Mouse (Mus musculus) neural tube, embryonic 12.5 days (tissue): ENCODE measurements around the gene Cenpj. TPM values are rescaled to one million over a fixed set of nuclear protein-coding genes. Genes with fewer than 3 reads are reported as not detected.

Experiments used
- ATAC-seq: fragments of 200-750 bp; cut with Nextera tagmentation; 2 replicates; pipeline ENCODE4 v1.8.0; 2017; ENCODE audit warnings: low read depth, mild to moderate bottlenecking, moderate TSS enrichment, moderate library complexity; ENCODE audit not compliant: low FRiP score
- H3K27ac ChIP-seq: fragments of 300-500 bp; sonication (generic); 2 replicates; pipeline ENCODE4 v1.5.1; 2016
- H3K27me3 ChIP-seq: fragments of 300-500 bp; sonication (generic); replicated peaks from 2 replicates; pipeline ENCODE4 v1.6.1; 2016; ENCODE audit warnings: mild to moderate bottlenecking
- H3K36me3 ChIP-seq: fragments of 300-500 bp; sonication (generic); 2 replicates; pipeline ENCODE4 v1.6.1; 2016; ENCODE audit warnings: mild to moderate bottlenecking
- H3K4me1 ChIP-seq: fragments of 300-500 bp; sonication (generic); 2 replicates; pipeline ENCODE4 v1.6.1; 2016
- H3K4me2 ChIP-seq: fragments of 300-500 bp; sonication (generic); replicated peaks from 2 replicates; pipeline ENCODE4 v1.6.1; 2016; ENCODE audit warnings: mild to moderate bottlenecking
- H3K4me3 ChIP-seq: fragments of 300-500 bp; sonication (generic); 2 replicates; pipeline ENCODE4 v1.5.1; 2016
- H3K9ac ChIP-seq: fragments of 300-500 bp; sonication (generic); 2 replicates; pipeline ENCODE4 v1.6.1; 2016; ENCODE audit warnings: mild to moderate bottlenecking
- H3K9me3 ChIP-seq: fragments of 300-500 bp; sonication (generic); 2 replicates; pipeline ENCODE4 v1.6.1; 2016; ENCODE audit warnings: mild to moderate bottlenecking
- WGBS: fragments of 180-500 bp; shearing (Covaris S2); methylation state at CpG from one replicate; pipeline ENCODE4 v1.1.7; 2016; 5-methylcytosine and 5-hydroxymethylcytosine counted together
- polyA plus RNA-seq: library from polyadenylated mRNA; unstranded; fragments of >200 nt; fragmentation: Nextera tagmentation; extraction: Ambion mirVana; gene quantifications from 2 replicates; pipeline ENCODE4 v1.2.1, GENCODE M21; 2016

The Cenpj gene
- polyA plus RNA-seq, 1 experiment from 2014 or later, result 16.7 TPM

DNA sequence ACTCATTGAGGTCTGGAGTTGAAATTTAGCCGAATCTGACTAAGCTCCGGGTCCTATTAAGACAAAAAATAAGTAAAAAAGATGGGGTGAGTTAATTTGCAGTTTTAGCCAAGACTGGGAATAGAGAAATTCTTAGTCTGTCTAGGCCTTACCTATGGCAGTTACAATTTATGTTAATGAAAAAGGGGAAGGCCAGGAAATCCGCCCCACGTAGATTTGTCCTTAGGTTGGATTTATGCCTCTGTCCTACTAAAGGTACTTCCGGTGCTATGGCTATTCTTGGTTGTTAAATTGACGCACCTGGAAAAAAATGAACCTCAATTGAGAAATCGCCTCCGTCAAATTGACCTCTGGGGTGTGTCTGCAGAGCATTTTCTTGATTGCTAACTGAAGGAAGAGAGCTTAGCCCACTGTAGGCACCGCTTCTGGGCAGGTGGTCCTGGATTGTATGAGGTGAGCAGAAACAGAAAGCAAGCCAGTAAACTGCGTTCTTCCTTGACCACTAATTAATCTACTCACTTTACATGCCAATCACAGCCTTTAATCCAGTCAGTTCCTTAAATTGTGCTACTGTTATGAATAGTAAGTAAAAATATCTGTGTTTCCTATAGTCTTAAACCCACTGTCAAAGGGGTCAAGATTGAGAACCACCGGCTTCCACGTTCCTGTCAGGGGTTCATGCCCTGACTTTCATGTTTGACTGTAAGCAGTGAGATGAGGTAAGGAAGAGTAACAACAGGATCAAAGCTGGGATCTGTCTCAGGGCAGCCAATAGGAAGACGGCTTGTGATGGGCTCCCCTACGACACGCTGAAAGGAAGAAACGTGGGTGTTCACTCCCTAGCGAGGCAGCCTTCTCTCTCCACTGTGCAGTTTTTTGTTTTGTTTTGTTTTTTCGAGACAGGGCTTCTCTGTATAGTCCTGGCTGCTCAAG is 1.0 kb upstream of the Cenpj start:
- H3K4me2 ChIP-seq, result peak overlapping the region; percentile 78
- peak overlapping the region; percentile 44; the same call in 1 of the 2 replicates for H3K4me3 ChIP-seq
- 76% methylated on average over 18 of the region's 18 CpGs for WGBS
- ATAC-seq, result no peak
- H3K9me3 ChIP-seq, result no peaks in the 10 kb centered on the region
- H3K27ac ChIP-seq, result no peak overlapping the region
- no peaks in the 10 kb centered on the region for H3K27me3 ChIP-seq
- H3K36me3 ChIP-seq, result no peaks in the 10 kb centered on the region
- H3K4me1 ChIP-seq, result peaks cover 5% of the 10 kb centered on the region; the same call in 1 of the 2 replicates
- H3K9ac ChIP-seq, result no peak overlapping the region

DNA sequence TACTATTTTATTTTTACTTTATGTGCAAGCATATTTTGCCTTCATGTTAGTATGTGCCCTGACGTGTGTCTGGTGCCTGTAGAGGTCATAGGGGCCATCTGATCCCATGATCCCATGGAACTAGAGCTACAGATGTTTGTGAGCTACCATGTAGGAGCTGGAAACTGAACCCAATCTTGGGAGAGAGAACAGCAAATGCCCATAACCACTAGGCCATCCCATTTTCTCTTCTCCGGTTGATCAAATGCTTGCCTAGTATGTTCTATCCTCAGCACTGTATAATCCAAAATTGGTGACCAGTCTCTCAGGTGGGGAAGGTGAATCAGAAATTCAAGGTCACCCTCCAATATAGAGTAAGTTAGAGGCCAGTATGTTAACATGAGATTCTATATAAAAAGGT is 2.7 kb downstream of the Cenpj start:
- WGBS, result 76% methylated on average over 2 of the region's 2 CpGs
- Histone ChIP-seq H3K36me3 (no peaks in the 10 kb centered on the region), H3K9me3 (no peaks in the 10 kb centered on the region), H3K4me1 (peaks cover 12% of the 10 kb centered on the region), H3K27ac (no peak overlapping the region), H3K27me3 (no peaks in the 10 kb centered on the region), H3K4me3 (no peak overlapping the region), H3K9ac (no peak overlapping the region), H3K4me2 (peak overlapping the region; percentile 75)
- ATAC-seq, result no peak

DNA sequence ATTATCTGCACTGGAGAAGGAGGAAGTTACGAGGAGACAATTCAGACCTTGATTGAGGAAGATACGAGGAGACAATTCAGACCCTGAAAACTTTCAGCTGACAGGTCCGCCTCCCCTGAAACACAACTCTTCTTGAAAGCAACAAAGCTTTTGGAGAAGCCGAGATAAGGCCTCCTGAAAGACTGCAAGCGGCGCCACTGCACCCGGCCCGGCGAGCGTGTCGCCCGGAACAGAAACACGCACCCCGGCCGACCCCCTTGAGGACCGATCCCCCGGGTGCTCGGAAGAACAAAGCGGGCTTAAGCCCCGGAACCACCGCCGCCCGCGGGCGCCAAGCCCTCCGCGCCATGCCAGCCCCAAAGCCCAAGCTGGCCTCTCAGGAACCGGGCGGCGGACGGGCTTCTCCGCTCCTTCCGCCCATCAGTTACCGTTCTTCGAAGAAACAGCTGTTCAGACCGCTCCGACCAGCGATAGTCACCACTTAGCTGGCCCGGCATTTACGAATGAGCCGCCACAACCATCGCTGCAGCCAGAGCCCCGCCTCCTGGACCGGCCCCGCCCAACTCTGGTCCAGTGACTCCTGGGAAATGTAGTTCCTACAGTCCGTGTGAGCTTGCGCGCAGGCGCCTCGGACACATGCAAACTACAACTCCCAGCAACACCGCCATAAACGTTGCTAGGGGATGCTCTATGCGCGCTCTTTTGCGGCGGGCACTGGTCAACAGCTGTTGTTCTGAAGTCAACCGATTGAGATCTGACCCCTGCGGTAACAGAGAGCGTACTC is 3.7 kb downstream of the Cenpj start:
- Histone ChIP-seq H3K4me1 (peaks cover 12% of the 10 kb centered on the region), H3K36me3 (no peaks in the 10 kb centered on the region), H3K4me3 (peak overlapping the region; percentile 80), H3K27me3 (no peaks in the 10 kb centered on the region), H3K27ac (no peak overlapping the region), H3K9ac (peak overlapping the region; percentile 66), H3K4me2 (peak overlapping the region; percentile 75), H3K9me3 (no peaks in the 10 kb centered on the region)
- ATAC-seq, result peak; percentile 98
- WGBS, result under 1% methylated on average over 59 of the region's 59 CpGs

DNA sequence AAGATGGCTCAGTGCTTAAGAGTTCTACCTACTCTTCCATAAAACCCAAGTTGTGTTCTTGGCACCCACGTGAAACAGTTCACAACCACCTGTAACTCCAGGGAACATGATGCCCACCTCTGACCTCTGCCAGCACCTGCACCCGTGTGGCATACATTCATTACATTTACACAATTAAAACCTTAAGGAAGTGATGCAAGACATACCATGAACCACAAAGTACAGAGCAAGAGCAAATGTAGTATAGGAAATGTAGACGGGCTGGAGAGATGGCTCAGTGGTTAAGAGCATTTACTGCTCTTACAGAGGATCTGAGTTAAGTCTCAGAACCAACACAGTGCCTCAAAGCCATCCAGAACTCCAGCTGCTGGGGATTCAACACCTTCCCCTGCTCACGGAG is 6.2 kb downstream of the Cenpj start:
- Histone ChIP-seq H3K4me3 (no peak overlapping the region), H3K36me3 (0 out of 2 replicates have a peak, but pooled peaks cover under 1% of the 10 kb centered on the region), H3K9me3 (no peaks in the 10 kb centered on the region), H3K9ac (no peak overlapping the region), H3K27ac (no peak overlapping the region), H3K4me1 (peaks cover 7% of the 10 kb centered on the region), H3K4me2 (no peak overlapping the region), H3K27me3 (no peaks in the 10 kb centered on the region)
- no peak for ATAC-seq
- 89% methylated on average over 4 of the region's 4 CpGs for WGBS

DNA sequence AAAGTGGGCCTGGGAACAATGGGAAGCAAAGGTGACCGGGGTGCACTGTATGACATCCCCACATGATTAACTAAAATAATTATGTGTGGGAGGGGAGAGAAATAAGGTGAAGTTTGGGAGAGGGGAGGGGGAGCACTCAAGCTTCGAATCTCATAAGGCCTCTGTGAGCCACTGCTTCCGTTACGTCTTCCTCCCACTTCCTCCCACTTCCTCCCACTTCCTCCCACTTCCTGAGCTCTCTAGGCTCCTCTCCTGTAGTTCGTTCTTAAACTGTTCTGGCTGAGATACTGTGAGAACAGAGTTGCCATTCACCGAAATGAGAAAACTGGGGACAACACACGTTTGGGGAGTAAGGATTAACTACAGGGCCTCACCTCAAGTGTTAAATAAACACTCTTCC is 7.7 kb downstream of the Cenpj start:
- H3K27ac ChIP-seq, result no peak overlapping the region
- H3K9ac ChIP-seq, result no peak overlapping the region
- no peak for ATAC-seq
- no peaks in the 10 kb centered on the region for H3K27me3 ChIP-seq
- WGBS, result 86% methylated on average over 7 of the region's 7 CpGs
- H3K4me3 ChIP-seq, result no peak overlapping the region
- H3K4me1 ChIP-seq, result peaks cover 7% of the 10 kb centered on the region
- no peaks in the 10 kb centered on the region for H3K9me3 ChIP-seq
- no peak overlapping the region for H3K4me2 ChIP-seq
- H3K36me3 ChIP-seq, result peaks cover 13% of the 10 kb centered on the region

DNA sequence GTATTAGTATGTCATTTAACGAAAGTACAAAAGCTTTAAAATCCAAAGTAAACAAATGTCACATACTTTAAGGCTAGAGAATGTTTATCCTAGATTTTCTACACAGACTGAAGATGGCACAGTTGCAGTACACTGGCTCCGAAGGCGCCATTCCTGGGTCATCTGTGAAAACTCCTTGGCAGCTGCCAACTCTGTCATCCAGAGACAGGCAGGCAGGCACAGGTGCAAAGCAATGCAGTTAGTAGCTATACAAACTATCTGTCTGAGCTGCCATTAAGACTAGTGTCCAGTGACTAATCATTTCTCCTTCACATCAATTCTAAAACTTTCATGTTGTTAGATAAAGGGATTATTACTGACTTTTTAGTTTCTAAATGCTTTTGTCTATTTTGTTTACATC is 16.1 kb downstream of the Cenpj start:
- Histone ChIP-seq H3K9me3 (no peaks in the 10 kb centered on the region), H3K27ac (no peak overlapping the region), H3K27me3 (no peaks in the 10 kb centered on the region), H3K4me1 (no peaks in the 10 kb centered on the region), H3K9ac (no peak overlapping the region), H3K4me3 (no peak overlapping the region), H3K36me3 (peaks cover 25% of the 10 kb centered on the region), H3K4me2 (no peak overlapping the region)
- 93% methylated on average over 3 of the region's 3 CpGs for WGBS
- no peak for ATAC-seq

DNA sequence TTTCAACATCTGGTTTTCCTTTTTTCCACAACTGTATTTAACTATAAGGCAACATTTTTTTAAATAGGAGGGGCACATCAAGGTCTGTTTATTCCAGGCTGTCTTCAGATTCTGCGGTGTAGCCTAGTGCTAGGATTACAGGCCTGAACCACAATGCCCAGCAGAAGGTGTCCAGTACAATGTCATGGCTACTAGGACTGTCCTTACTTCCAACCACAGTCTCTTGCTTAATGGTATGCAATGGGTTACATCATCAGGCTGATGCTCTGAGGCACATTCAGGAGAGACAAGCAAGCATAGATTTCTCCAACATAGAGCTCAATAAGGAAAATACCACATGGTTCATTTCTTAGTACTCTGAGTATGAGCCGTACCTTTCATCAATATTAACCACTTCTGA is 20.5 kb downstream of the Cenpj start:
- H3K36me3 ChIP-seq, result peaks cover 32% of the 10 kb centered on the region

DNA sequence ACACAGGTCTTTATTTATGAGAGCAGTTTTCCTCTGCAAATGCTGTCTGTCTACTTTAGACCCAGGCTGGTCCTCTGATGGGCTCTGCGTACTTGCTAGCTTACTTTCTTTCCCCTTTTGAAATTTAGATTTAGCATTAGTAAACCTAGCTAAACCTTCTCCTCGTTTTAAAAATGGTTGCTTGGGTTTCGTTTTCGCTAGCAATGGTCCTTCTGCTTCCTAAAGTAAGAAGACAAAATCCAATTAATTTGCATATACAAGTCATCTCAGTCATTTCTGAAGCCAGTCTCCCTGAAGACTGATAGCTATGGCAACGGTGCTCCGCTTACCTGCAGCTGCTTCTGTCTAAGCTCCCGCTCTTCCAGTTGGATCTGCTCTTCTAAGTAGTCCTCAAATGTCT is 21.9 kb downstream of the Cenpj start:
- Histone ChIP-seq H3K4me3 (no peak overlapping the region), H3K4me1 (no peaks in the 10 kb centered on the region), H3K27me3 (no peaks in the 10 kb centered on the region), H3K4me2 (no peak overlapping the region), H3K36me3 (peaks cover 35% of the 10 kb centered on the region), H3K27ac (no peak overlapping the region), H3K9ac (no peak overlapping the region), H3K9me3 (no peaks in the 10 kb centered on the region)
- ATAC-seq, result no peak
- WGBS, result 96% methylated on average over 7 of the region's 7 CpGs

More for the DNA sequence above, 20.5 kb downstream of the Cenpj start:
- ATAC-seq, result no peak
- H3K27ac ChIP-seq, result no peak overlapping the region
- no peak overlapping the region for H3K9ac ChIP-seq
- no peaks in the 10 kb centered on the region for H3K9me3 ChIP-seq
- H3K4me1 ChIP-seq, result no peaks in the 10 kb centered on the region
- H3K4me3 ChIP-seq, result no peak overlapping the region
- WGBS, result 92% methylated on average over 2 of the region's 2 CpGs
- no peaks in the 10 kb centered on the region for H3K27me3 ChIP-seq
- H3K4me2 ChIP-seq, result no peak overlapping the region

DNA sequence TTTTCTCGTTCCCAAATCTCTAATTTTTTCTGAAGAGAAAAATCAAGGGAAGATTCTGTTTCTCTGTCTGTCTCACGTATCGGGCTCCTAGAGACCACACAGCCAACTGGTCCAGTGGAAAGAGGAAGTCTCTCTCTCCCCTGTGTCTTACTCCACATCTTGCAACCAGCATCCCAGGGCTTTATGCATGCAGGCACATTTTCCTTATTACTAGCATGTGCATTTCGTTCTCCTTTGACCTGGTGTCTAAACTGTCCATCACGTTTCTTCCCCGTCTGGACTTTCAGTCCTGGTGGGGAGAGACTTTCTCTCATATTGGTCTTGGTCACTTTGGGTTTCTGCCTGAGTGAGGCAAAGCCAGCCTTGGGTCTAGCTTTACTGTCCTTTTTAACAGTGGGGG is 22.3 kb downstream of the Cenpj start:
- 93% methylated on average over 6 of the region's 6 CpGs for WGBS
- no peaks in the 10 kb centered on the region for H3K9me3 ChIP-seq
- H3K4me1 ChIP-seq, result no peaks in the 10 kb centered on the region
- no peak for ATAC-seq
- H3K27ac ChIP-seq, result no peak overlapping the region
- H3K4me2 ChIP-seq, result no peak overlapping the region
- no peak overlapping the region for H3K9ac ChIP-seq
- H3K27me3 ChIP-seq, result no peaks in the 10 kb centered on the region
- peaks cover 34% of the 10 kb centered on the region for H3K36me3 ChIP-seq
- H3K4me3 ChIP-seq, result no peak overlapping the region

DNA sequence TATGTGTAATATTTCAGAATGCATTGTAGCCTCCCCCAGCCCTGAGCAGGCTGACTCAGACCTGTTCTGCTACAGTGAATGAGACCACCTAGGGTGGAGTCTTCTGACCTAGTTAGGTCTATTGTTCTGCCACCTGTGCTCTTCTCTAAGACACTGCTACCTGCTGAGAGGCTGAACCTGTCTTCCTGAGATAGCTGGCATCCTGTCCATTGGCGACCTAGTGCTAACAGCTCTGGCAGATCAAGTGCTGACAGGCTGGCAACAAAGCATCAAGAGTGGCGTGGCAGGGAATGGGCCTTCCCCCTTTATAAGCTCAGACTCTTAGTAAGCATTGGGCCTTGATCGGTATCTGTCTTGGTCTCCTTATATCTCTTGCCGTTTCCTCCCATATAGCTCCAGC is 24.3 kb downstream of the Cenpj start:
- Histone ChIP-seq H3K9me3 (no peaks in the 10 kb centered on the region), H3K4me3 (no peak overlapping the region), H3K4me1 (no peaks in the 10 kb centered on the region), H3K27ac (no peak overlapping the region), H3K4me2 (no peak overlapping the region), H3K9ac (no peak overlapping the region), H3K36me3 (peaks cover 30% of the 10 kb centered on the region), H3K27me3 (no peaks in the 10 kb centered on the region)
- WGBS, result 91% methylated on average over 4 of the region's 4 CpGs
- ATAC-seq, result no peak

DNA sequence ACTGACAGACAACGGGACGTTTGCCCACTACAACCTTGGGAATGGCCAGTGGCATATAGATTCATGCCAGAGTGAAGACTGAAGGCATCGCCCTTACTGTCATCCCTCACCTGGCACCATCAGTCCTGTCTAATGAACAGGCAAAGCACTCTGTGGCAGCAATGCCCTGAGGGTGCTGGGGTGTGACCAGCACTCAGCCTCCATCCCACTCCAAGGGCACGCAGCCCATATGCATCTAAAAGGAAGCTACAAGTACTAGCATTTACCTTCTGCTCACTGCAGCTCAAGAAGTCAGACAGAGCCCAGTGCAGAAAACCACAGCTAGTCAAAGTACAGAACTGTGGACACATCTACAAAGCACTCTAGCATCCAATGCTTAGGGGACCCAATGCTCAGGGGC is 29.7 kb downstream of the Cenpj start:
- Histone ChIP-seq H3K27ac (no peak overlapping the region), H3K9ac (no peak overlapping the region), H3K4me2 (no peak overlapping the region), H3K36me3 (peaks cover 5% of the 10 kb centered on the region), H3K27me3 (no peaks in the 10 kb centered on the region), H3K4me1 (no peaks in the 10 kb centered on the region), H3K9me3 (no peaks in the 10 kb centered on the region), H3K4me3 (no peak overlapping the region)
- ATAC-seq, result no peak
- 91% methylated on average over 4 of the region's 4 CpGs for WGBS

DNA sequence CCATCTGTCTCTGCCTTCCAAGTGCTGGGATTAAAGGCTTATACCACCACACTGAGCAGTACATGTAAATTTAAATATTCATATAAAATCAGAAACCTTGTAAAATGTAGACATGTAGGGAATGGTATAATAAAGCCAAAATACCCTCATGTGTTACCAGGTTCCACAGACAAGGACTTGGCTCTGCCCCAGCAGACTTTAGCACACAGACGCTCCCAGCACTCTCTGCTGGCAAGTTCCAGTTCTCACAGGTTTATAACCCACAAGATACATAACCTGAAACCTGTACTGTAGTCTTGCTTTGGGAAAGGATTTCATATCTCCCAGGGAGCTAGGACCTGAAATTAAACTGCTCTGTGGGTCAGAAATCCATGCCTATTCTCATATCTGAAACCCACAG is 30.3 kb downstream of the Cenpj start:
- 97% methylated on average over 1 of the region's 1 CpGs for WGBS
- H3K27ac ChIP-seq, result no peak overlapping the region
- no peak for ATAC-seq
- no peaks in the 10 kb centered on the region for H3K9me3 ChIP-seq
- H3K4me3 ChIP-seq, result no peak overlapping the region
- no peak overlapping the region for H3K4me2 ChIP-seq
- H3K36me3 ChIP-seq, result peaks cover 5% of the 10 kb centered on the region
- H3K27me3 ChIP-seq, result no peaks in the 10 kb centered on the region
- no peaks in the 10 kb centered on the region for H3K4me1 ChIP-seq
- H3K9ac ChIP-seq, result no peak overlapping the region
